Mouse (Mus musculus): ENCODE results near the gene Agap1.

DNA sequence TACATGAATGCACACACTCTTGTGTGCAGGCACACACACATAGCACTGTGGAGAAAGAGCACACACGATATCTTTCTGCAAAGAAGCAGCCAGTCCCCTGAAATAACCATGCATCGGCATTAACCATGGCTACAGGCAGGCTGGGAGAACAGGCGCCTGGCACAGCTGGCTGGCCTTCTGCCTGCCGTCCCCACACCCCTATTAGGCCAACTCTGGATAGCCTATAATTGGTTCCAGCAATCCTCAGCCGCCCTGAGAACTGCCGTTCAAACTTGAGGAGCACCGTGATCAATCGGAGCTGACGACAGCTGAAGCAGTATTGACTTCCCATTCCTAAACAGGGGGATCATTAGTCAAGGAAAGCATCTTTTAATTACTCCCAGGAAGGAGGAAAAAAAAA is 391.5 kb downstream of the Agap1 start:
- no peak for TF ChIP-seq POLR2A (IDR thresholded peaks at IDR 0.05; ENCODE audit: borderline replicate concordance, extremely low read depth, insufficient read depth, insufficient read length, poor library complexity, severe bottlenecking)
- TF ChIP-seq CTCF (IDR thresholded peaks at IDR 0.05; ENCODE audit: borderline replicate concordance, extremely low read depth, insufficient read depth, insufficient read length), result no peak

Data from brain, embryonic 14.5 days (tissue).